Mouse (Mus musculus) myocyte (in vitro differentiated cells): ENCODE data around the gene 4430402I18Rik. TPM values are rescaled to one million over a fixed set of nuclear protein-coding genes. Genes with fewer than 3 reads are reported as not detected.

ENCODE experiments used
- H3K27me3 ChIP-seq: one replicate; pipeline ENCODE4 v1.6.1; 2011; ENCODE audit not compliant: control insufficient read depth, insufficient read depth, insufficient read length
- H3K36me3 ChIP-seq: one replicate; pipeline ENCODE4 v1.6.1; 2011; ENCODE audit not compliant: control insufficient read depth, insufficient read depth
- H3K4me2 ChIP-seq: one replicate; pipeline ENCODE4 v1.6.1; 2011; ENCODE audit warnings: low read depth, control low read depth
- H3K4me3 ChIP-seq: one replicate; pipeline ENCODE4 v1.5.1; 2011; ENCODE audit warnings: mild to moderate bottlenecking, control low read depth, moderate library complexity
- H3K79me2 ChIP-seq: one replicate; pipeline ENCODE4 v1.6.1; 2011; ENCODE audit not compliant: control insufficient read depth, insufficient read depth
- H3ac ChIP-seq: one replicate; pipeline ENCODE4 v1.6.1; 2011; ENCODE audit not compliant: control insufficient read depth, insufficient read length
- CEBPB ChIP-seq: IDR thresholded peaks from 2 replicates; pipeline ENCODE4 v1.6.1; 2011; ENCODE audit warnings: mild to moderate bottlenecking, moderate library complexity; ENCODE audit not compliant: poor library complexity, insufficient read depth, severe bottlenecking
- E2F4 ChIP-seq: IDR thresholded peaks from one replicate; pipeline ENCODE4 v1.6.1; 2011; ENCODE audit warnings: mild to moderate bottlenecking, control low read depth, moderate library complexity; ENCODE audit not compliant: insufficient read depth
- MAX ChIP-seq: IDR thresholded peaks from one replicate; pipeline ENCODE4 v1.6.1; 2011; ENCODE audit warnings: low read depth, mild to moderate bottlenecking, control low read depth
- MYOD1 ChIP-seq, 3 experiments: IDR thresholded peaks; one replicate each; pipeline ENCODE4 v1.6.1; 2011; ENCODE audit warnings: control low read depth in 2 of 3, low read depth in 2 of 3, mild to moderate bottlenecking in 2 of 3, moderate library complexity in 1 of 3; ENCODE audit not compliant: insufficient read length in 2 of 3, control insufficient read depth in 1 of 3
- MYOG ChIP-seq, 3 experiments: IDR thresholded peaks; one replicate each; pipeline ENCODE4 v1.6.1; 2011; ENCODE audit warnings: control low read depth in 2 of 3, low read depth in 2 of 3, mild to moderate bottlenecking in 2 of 3; ENCODE audit not compliant: insufficient read length in 2 of 3, control insufficient read depth in 1 of 3, insufficient read depth in 1 of 3
- POLR2A ChIP-seq: IDR thresholded peaks from one replicate; pipeline ENCODE4 v1.6.1; 2011; ENCODE audit warnings: low read depth, mild to moderate bottlenecking, control low read depth, moderate library complexity; ENCODE audit not compliant: insufficient read length
- POLR2AphosphoS2 ChIP-seq: IDR thresholded peaks from one replicate; pipeline ENCODE4 v1.6.1; 2011; ENCODE audit warnings: low read depth, control low read depth; ENCODE audit not compliant: insufficient read length
- REST ChIP-seq: IDR thresholded peaks from one replicate; pipeline ENCODE4 v1.6.1; 2011; ENCODE audit warnings: mild to moderate bottlenecking, control low read depth, moderate library complexity; ENCODE audit not compliant: insufficient read depth, insufficient read length
- SRF ChIP-seq: IDR thresholded peaks from one replicate; pipeline ENCODE4 v1.6.1; 2011; ENCODE audit warnings: low read depth; ENCODE audit not compliant: control insufficient read depth, insufficient read length
- TCF12 ChIP-seq: IDR thresholded peaks from one replicate; pipeline ENCODE4 v1.6.1; 2011; ENCODE audit warnings: mild to moderate bottlenecking, control low read depth; ENCODE audit not compliant: poor library complexity, insufficient read depth, severe bottlenecking
- TCF3 ChIP-seq: IDR thresholded peaks from one replicate; pipeline ENCODE4 v1.6.1; 2011; ENCODE audit warnings: low read depth, control low read depth; ENCODE audit not compliant: insufficient read length
- USF1 ChIP-seq: IDR thresholded peaks from one replicate; pipeline ENCODE4 v1.6.1; 2011; ENCODE audit warnings: low read depth, mild to moderate bottlenecking, control low read depth, moderate library complexity
- polyA plus RNA-seq: library from polyadenylated mRNA; unstranded; fragments of >200 nt; fragmentation: generic; extraction: Trizol; gene quantifications from one replicate; pipeline ENCODE4 v1.2.1, GENCODE M21; 2012; ENCODE audit warnings: missing spikeins

The 4430402I18Rik gene
- polyA plus RNA-seq, 1 experiment, result 0.16 TPM

- Histone ChIP-seq H3K79me2 (no peaks in the 10 kb centered on the region), H3K4me3 (peak overlapping the region; percentile 12), H3K27me3 (peaks cover 13% of the 10 kb centered on the region), H3ac (peak overlapping the region; percentile 4), H3K4me2 (peak overlapping the region; percentile 69), H3K36me3 (no peaks in the 10 kb centered on the region)
- TF ChIP-seq E2F4 (no peak), TCF3 (no peak), MYOG (IDR thresholded peaks at IDR 0.05; ENCODE audit: control insufficient read depth in 1 of 3, insufficient read depth in 1 of 3, insufficient read length in 2 of 3, low read depth in 2 of 3) (no peak), CEBPB (no peak), MYOD1 (IDR thresholded peaks at IDR 0.05; ENCODE audit: control insufficient read depth in 1 of 3, insufficient read length in 2 of 3, low read depth in 2 of 3) (no peak), POLR2A (no peak), REST (no peak), TCF12 (no peak), MAX (no peak), SRF (no peak), POLR2AphosphoS2 (no peak), USF1 (no peak)
These were observed 4.1 kb downstream of the 4430402I18Rik start for GRCm38 (mm10) chr19:28963513-28963841.

DNA sequence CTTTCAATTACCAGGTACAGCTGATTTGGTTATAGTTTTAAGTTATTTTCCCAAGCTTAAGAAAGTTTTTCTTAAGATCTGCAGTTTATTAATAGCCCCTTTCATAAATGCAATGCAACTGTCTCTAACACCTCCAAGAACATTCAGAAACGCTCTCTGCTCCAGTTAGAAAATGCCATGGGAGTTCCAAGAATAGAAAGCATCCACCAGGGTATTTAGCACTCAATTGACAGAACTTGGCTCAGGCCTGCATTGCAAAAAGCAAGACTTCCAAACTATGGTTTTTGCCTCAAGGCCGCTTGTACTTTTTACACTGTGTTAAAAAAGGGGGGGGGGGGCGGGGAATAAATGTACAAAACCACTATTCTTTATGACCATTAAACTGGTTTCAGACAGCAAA, 4.5 kb downstream of the 4430402I18Rik start:
- H3K27me3 ChIP-seq, result peaks cover 13% of the 10 kb centered on the region
- H3K4me2 ChIP-seq, result peak overlapping the region; percentile 69
- no peaks in the 10 kb centered on the region for H3K36me3 ChIP-seq
- no peak overlapping the region for H3ac ChIP-seq
- H3K4me3 ChIP-seq, result peak overlapping the region; percentile 12
- no peaks in the 10 kb centered on the region for H3K79me2 ChIP-seq
- TF ChIP-seq CEBPB, result no peak
- no peak for TF ChIP-seq POLR2A
- no peak for TF ChIP-seq MYOG (IDR thresholded peaks at IDR 0.05; ENCODE audit: control insufficient read depth in 1 of 3, insufficient read depth in 1 of 3, insufficient read length in 2 of 3, low read depth in 2 of 3)
- TF ChIP-seq POLR2AphosphoS2, result no peak

GRCm38 (mm10) chr19:28951251-28951650, 16.3 kb downstream of the 4430402I18Rik start:
- H3K4me2 ChIP-seq, result no peak overlapping the region
- H3K27me3 ChIP-seq, result peaks cover 14% of the 10 kb centered on the region
- no peaks in the 10 kb centered on the region for H3K79me2 ChIP-seq
- no peak for TF ChIP-seq MYOD1 (IDR thresholded peaks at IDR 0.05; ENCODE audit: control insufficient read depth in 1 of 3, insufficient read length in 2 of 3, low read depth in 2 of 3)
- no peak for TF ChIP-seq E2F4
- TF ChIP-seq CEBPB, result no peak
- no peak for TF ChIP-seq MAX
- no peak for TF ChIP-seq MYOG (IDR thresholded peaks at IDR 0.05; ENCODE audit: control insufficient read depth in 1 of 3, insufficient read depth in 1 of 3, insufficient read length in 2 of 3, low read depth in 2 of 3)
- TF ChIP-seq REST, result no peak
- no peak overlapping the region for H3ac ChIP-seq
- H3K36me3 ChIP-seq, result no peaks in the 10 kb centered on the region
- no peak overlapping the region for H3K4me3 ChIP-seq

GRCm38 (mm10) chr19:28947311-28947710, 20.3 kb downstream of the 4430402I18Rik start:
- TF ChIP-seq E2F4 (no peak), CEBPB (no peak), SRF (no peak), MAX (no peak), REST (no peak), TCF12 (no peak), POLR2A (no peak), MYOG (IDR thresholded peaks at IDR 0.05; ENCODE audit: control insufficient read depth in 1 of 3, insufficient read depth in 1 of 3, insufficient read length in 2 of 3, low read depth in 2 of 3) (no peak), MYOD1 (IDR thresholded peaks at IDR 0.05; ENCODE audit: control insufficient read depth in 1 of 3, insufficient read length in 2 of 3, low read depth in 2 of 3) (no peak), USF1 (no peak), TCF3 (no peak), POLR2AphosphoS2 (no peak)
- Histone ChIP-seq H3K4me3 (no peak overlapping the region), H3K79me2 (no peaks in the 10 kb centered on the region), H3K36me3 (no peaks in the 10 kb centered on the region), H3ac (no peak overlapping the region), H3K4me2 (no peak overlapping the region), H3K27me3 (peaks cover 14% of the 10 kb centered on the region)

DNA sequence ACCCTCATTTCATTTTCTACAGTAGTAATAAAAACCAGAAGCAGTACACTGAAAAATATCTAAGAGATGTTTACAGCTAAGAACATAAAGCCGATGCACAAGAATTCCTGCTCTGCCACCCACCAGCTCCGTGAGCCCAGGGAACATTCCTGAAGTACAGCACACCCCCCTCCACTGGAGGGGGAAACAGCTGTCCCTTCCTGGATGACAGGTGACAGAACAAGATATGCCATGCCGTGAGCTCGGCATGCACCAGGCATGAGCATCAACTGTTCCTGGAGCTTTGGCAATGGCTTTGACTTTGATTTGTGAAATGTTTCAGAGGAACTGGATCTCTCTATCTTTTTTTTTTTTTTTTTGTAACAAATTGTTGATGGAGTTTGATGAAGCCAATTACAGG, 20.8 kb downstream of the 4430402I18Rik start:
- H3ac ChIP-seq, result no peak overlapping the region
- no peak overlapping the region for H3K4me3 ChIP-seq
- H3K27me3 ChIP-seq, result peaks cover 13% of the 10 kb centered on the region
- H3K36me3 ChIP-seq, result no peaks in the 10 kb centered on the region
- peak overlapping the region; percentile 1 for H3K4me2 ChIP-seq
- TF ChIP-seq POLR2A (no peak), POLR2AphosphoS2 (no peak), TCF12 (peak; percentile 79), E2F4 (no peak), MYOD1 (IDR thresholded peaks at IDR 0.05; ENCODE audit: control insufficient read depth in 1 of 3, insufficient read length in 2 of 3, low read depth in 2 of 3) (peak; percentile 29 to 99 (median 91)), SRF (no peak), MYOG (IDR thresholded peaks at IDR 0.05; ENCODE audit: control insufficient read depth in 1 of 3, insufficient read depth in 1 of 3, insufficient read length in 2 of 3, low read depth in 2 of 3) (peak; percentile 68 to 97 (median 84)), TCF3 (peak; percentile 81), REST (no peak), MAX (no peak), CEBPB (no peak), USF1 (no peak)
- H3K79me2 ChIP-seq, result no peaks in the 10 kb centered on the region
